Mouse (Mus musculus): ENCODE results near the gene Opcml.

- no peak for TF ChIP-seq CTCF (IDR thresholded peaks at IDR 0.05; ENCODE audit: extremely low read depth, insufficient read depth, low read length)
- TF ChIP-seq POLR2A (IDR thresholded peaks at IDR 0.05; ENCODE audit: extremely low read depth, insufficient read depth, low read length): no peak
Measured at GRCm38 (mm10) chr9:28446278-28447064, 655.9 kb downstream of the Opcml start.

Data from cortical plate, adult 2 months (tissue).